ENCODE assay signal across 27 mouse cellular contexts in the genomic region with DNA sequence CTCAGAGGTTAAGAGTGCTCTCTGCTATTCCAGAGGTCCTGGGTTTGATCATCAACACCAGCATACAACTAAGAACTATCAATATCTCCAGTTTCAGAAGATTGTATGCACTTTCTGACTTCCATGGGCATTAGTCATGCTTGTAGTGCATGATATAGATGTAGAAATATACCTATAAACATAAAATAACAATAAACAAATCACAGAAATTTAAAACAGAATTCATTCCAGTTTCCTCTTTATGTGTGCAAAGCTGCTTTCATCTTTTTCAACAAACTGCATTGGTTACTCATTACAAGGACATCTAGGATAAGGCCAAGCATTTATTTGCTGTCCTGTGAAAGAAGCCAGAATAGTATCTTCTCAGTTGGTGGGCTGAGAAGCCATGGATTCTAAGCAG. TPM values are rescaled to one million over a fixed set of nuclear protein-coding genes. Genes with fewer than 3 reads are reported as not detected.
DNase-seq lines count a peak whose midpoint lies in the region; ATAC-seq and TF ChIP-seq lines count a peak whose summit lies in the region.
"Had no signal": no experiment of that assay in that cellular context is flagged by ENCODE, and none has a peak within 500 bp of the region (broad histone marks: within the 10 kb centered on the region; RNA-seq: fewer than 3 reads in every experiment).

A gene (plus strand): TSS at position 301 of the 400 bp plus-strand sequence.

- H3K4me2 ChIP-seq in liver, postnatal 0 days (ENCODE audit: low read depth, low read length), result 0 out of 2 replicates have a peak within 1 kb of the TSS, but pooled peaks have one; percentile 16
- no peak within 1 kb of the TSS for H3K4me2 ChIP-seq in liver, embryonic 11.5 days
- H3K4me2 ChIP-seq: embryonic facial prominence, embryonic 12.5 days; forebrain, embryonic 13.5 days; forebrain, embryonic 15.5 days had no signal

- H3K4me1 ChIP-seq in liver, postnatal 0 days (ENCODE audit: insufficient read depth), result no peaks in the 10 kb centered on the region; the same call in 1 of the 2 replicates
- no peaks in the 10 kb centered on the region for H3K4me1 ChIP-seq in liver, embryonic 11.5 days (replicated peaks; ENCODE audit: control insufficient read depth, insufficient read depth, low read length)
- H3K4me1 ChIP-seq: embryonic facial prominence, embryonic 10.5 days; embryonic facial prominence, embryonic 12.5 days; forebrain, embryonic 13.5 days; forebrain, embryonic 15.5 days had no signal

- H3K9me3 ChIP-seq in liver, postnatal 0 days (ENCODE audit: low read length), result no peaks in the 10 kb centered on the region
- H3K9me3 ChIP-seq in liver, embryonic 11.5 days (ENCODE audit: control insufficient read depth, low read length), result no peaks in the 10 kb centered on the region
- H3K9me3 ChIP-seq: embryonic facial prominence, embryonic 10.5 days; embryonic facial prominence, embryonic 12.5 days; forebrain, embryonic 13.5 days; forebrain, embryonic 15.5 days; G1E had no signal

- no peaks in the 10 kb centered on the region for H3K36me3 ChIP-seq in liver, postnatal 0 days (replicated peaks; ENCODE audit: insufficient read depth, low read length)
- no peaks in the 10 kb centered on the region for H3K36me3 ChIP-seq in liver, embryonic 11.5 days (ENCODE audit: control insufficient read depth, insufficient read depth, low read length)
- H3K36me3 ChIP-seq: embryonic facial prominence, embryonic 10.5 days; embryonic facial prominence, embryonic 12.5 days; forebrain, embryonic 15.5 days; G1E had no signal

- no peak for TF ChIP-seq CTCF in liver, postnatal 0 days (IDR thresholded peaks at IDR 0.05; ENCODE audit: low read depth)

- DNase-seq in adrenal gland, postnatal 10 days, result no peak
- no peak for DNase-seq in adrenal gland, postnatal 25 days
- DNase-seq in heart, adult 11 months, result peak; percentile 36
- DNase-seq in heart, adult 9 months (ENCODE audit: low spot score in 2 of 2), result no peak
- DNase-seq in liver, postnatal 0 days, result no peak
- DNase-seq in liver, embryonic 11.5 days (ENCODE audit: low spot score), result no peak
- DNase-seq: adrenal gland, adult 8-10 months; B cell, adult 2 months; cerebellum, adult 11-12 months; cerebellum, adult 2 months; cerebellum, adult 9-10 months; cerebellum, postnatal 10 days; cerebellum, postnatal 25 days; forebrain, postnatal 0 days had no signal

- no peaks in the 10 kb centered on the region for H3K27me3 ChIP-seq in liver, postnatal 0 days (ENCODE audit: insufficient read depth, low read length)
- H3K27me3 ChIP-seq in liver, embryonic 11.5 days (replicated peaks; ENCODE audit: control insufficient read depth, insufficient read depth, low read length), result no peaks in the 10 kb centered on the region
- H3K27me3 ChIP-seq: CH12.LX; embryonic facial prominence, embryonic 12.5 days; forebrain, embryonic 13.5 days; forebrain, embryonic 15.5 days; Patski had no signal

- no peak for TF ChIP-seq EP300 in liver, postnatal 0 days (IDR thresholded peaks at IDR 0.05; ENCODE audit: low read depth)

- H3K4me3 ChIP-seq in liver, postnatal 0 days (ENCODE audit: low read depth, low read length), result no peak within 1 kb of the TSS
- no peak within 1 kb of the TSS for H3K4me3 ChIP-seq in liver, embryonic 11.5 days (ENCODE audit: low read depth, low read length)
- H3K4me3 ChIP-seq: embryonic facial prominence, embryonic 10.5 days; embryonic facial prominence, embryonic 12.5 days; forebrain, embryonic 13.5 days; forebrain, embryonic 15.5 days had no signal

- H3K9ac ChIP-seq in liver, postnatal 0 days (replicated peaks), result no peak within 1 kb of the TSS
- no peak within 1 kb of the TSS for H3K9ac ChIP-seq in liver, embryonic 11.5 days (ENCODE audit: low read depth, low read length)
- H3K9ac ChIP-seq: embryonic facial prominence, embryonic 12.5 days; forebrain, embryonic 13.5 days; forebrain, embryonic 15.5 days; forebrain, postnatal 0 days had no signal

- H3K27ac ChIP-seq in liver, postnatal 0 days (ENCODE audit: low read depth), result no peak within 1 kb of the TSS
- H3K27ac ChIP-seq in liver, embryonic 11.5 days (ENCODE audit: low read depth, low read length), result no peak within 1 kb of the TSS
- H3K27ac ChIP-seq: embryonic facial prominence, embryonic 10.5 days; embryonic facial prominence, embryonic 12.5 days; forebrain, embryonic 13.5 days; forebrain, embryonic 15.5 days had no signal

- ATAC-seq in liver, postnatal 0 days, result no peak
- no peak for ATAC-seq in liver, embryonic 11.5 days (replicated peaks; ENCODE audit: low FRiP score)
- ATAC-seq: activated CD4-positive, CD25-positive, alpha-beta regulatory T cell, adult 4 months; CD4-positive, CD25-positive, alpha-beta regulatory T cell, adult 4 months; forebrain, embryonic 13.5 days; forebrain, embryonic 15.5 days; forebrain, postnatal 0 days; Patski had no signal

RNA-seq across cellular contexts. Expression of the gene that starts here (rescaled TPM):
- 10 to 100 TPM; 29.4 to 53.8 TPM for total RNA-seq in adrenal gland, postnatal 10 days (2021)
- 6.0 TPM in 1 of 2 replicates, not detected in the other for total RNA-seq in adrenal gland, postnatal 25 days (2021)
- 41.9 and 51.8 TPM in 2 replicates for polyA plus RNA-seq in liver, postnatal 0 days (2015; fragmentation: Nextera tagmentation; extraction: Ambion mirVana)
- not detected in 2 replicates for polyA plus RNA-seq in liver, embryonic 11.5 days (2014; fragmentation: Nextera tagmentation; extraction: Ambion mirVana)
- total RNA-seq: adrenal gland, adult 18-20 months; CH12.LX; forebrain, postnatal 0 days; G1E had no signal
- polyA plus RNA-seq: activated CD4-positive, CD25-positive, alpha-beta regulatory T cell, adult 4 months; CD4-positive, CD25-positive, alpha-beta regulatory T cell, adult 4 months; cerebellum, adult 2 months; cortical plate, adult 2 months; embryonic facial prominence, embryonic 10.5 days; embryonic facial prominence, embryonic 12.5 days; embryonic facial prominence, embryonic 14.5 days; forebrain, embryonic 11.5 days; forebrain, embryonic 13.5 days; forebrain, embryonic 15.5 days; forebrain, postnatal 0 days; G1E; Patski had no signal

Comparison
In these comparisons a context has a peak if more than half of its experiments do, and no peak if none do; other contexts are left out.
1. RNA of the gene that starts here (polyA plus RNA-seq): 41.9 to 51.8 TPM in liver, postnatal 0 days; not detected in liver, embryonic 11.5 days; every median in the first group is over 10 times any median in the second.